Mouse (Mus musculus) urinary bladder, postnatal 14 days (tissue): Measurements from ENCODE around the gene Mafb.

Experiments
- DNase-seq: peaks from one replicate; pipeline ENCODE4 v3.0.0; 2021; ENCODE audit warnings: low spot score

Mafb gene

GRCm38 (mm10) chr2:160325105-160325644 lies 41.7 kb downstream of the Mafb start:
- no peak for DNase-seq

- DNase-seq: no peak
Observed at GRCm38 (mm10) chr2:160321829-160322228, 45.0 kb downstream of the Mafb start.

GRCm38 (mm10) chr2:160318255-160318654 lies 48.6 kb downstream of the Mafb start:
- DNase-seq: no peak
